Mouse (Mus musculus) midbrain, embryonic 14.5 days (tissue): Measurements from ENCODE around the gene Rgs4. TPM values are rescaled to one million over a fixed set of nuclear protein-coding genes. Genes with fewer than 3 reads are reported as not detected.
A peak's percentile ranks its signal among the peaks of the same experiment; 100 is the strongest.

ENCODE experiments used
- ATAC-seq: fragments of 200-750 bp; cut with Nextera tagmentation; 2 replicates; pipeline ENCODE4 v1.8.0; 2017; ENCODE audit warnings: moderate number of reproducible peaks, moderate library complexity; ENCODE audit not compliant: low FRiP score, low TSS enrichment
- DNase-seq: peaks from one replicate; pipeline ENCODE4 v3.0.0-alpha.2; 2015
- H3K27ac ChIP-seq: fragments of 300-500 bp; sonication (generic); replicated peaks from 2 replicates; pipeline ENCODE4 v1.5.1; 2014; ENCODE audit warnings: mild to moderate bottlenecking, low read depth, low read length, moderate library complexity
- H3K27me3 ChIP-seq: fragments of 300-500 bp; sonication (generic); 2 replicates; pipeline ENCODE4 v1.6.1; 2014; ENCODE audit warnings: low read length, control low read depth, mixed read lengths; ENCODE audit not compliant: control insufficient read depth, insufficient read depth
- H3K36me3 ChIP-seq: fragments of 300-500 bp; sonication (generic); 2 replicates; pipeline ENCODE4 v1.6.1; 2014; ENCODE audit warnings: low read length, control low read depth; ENCODE audit not compliant: control insufficient read depth, insufficient read depth
- H3K4me1 ChIP-seq: fragments of 300-500 bp; sonication (generic); 2 replicates; pipeline ENCODE4 v1.6.1; 2014; ENCODE audit warnings: mild to moderate bottlenecking, antibody characterized with exemption, low read length, control low read depth; ENCODE audit not compliant: control insufficient read depth, insufficient read depth
- H3K4me2 ChIP-seq: fragments of 300-500 bp; sonication (generic); 2 replicates; pipeline ENCODE4 v1.6.1; 2014; ENCODE audit warnings: mild to moderate bottlenecking, low read length, moderate library complexity
- H3K4me3 ChIP-seq: fragments of 300-500 bp; sonication (generic); replicated peaks from 2 replicates; pipeline ENCODE4 v1.5.1; 2014; ENCODE audit warnings: low read depth, low read length
- H3K9ac ChIP-seq: fragments of 300-500 bp; sonication (generic); replicated peaks from 2 replicates; pipeline ENCODE4 v1.6.1; 2014; ENCODE audit warnings: mild to moderate bottlenecking, low read length, moderate library complexity
- H3K9me3 ChIP-seq: fragments of 300-500 bp; sonication (generic); 2 replicates; pipeline ENCODE4 v1.6.1; 2016; ENCODE audit warnings: low read length, control low read depth, mixed read lengths; ENCODE audit not compliant: control insufficient read depth
- WGBS: fragments of 180-500 bp; shearing (Covaris S2); extraction: QIAGEN DNeasy Blood & Tissue Kit; methylation state at CpG from one replicate; pipeline ENCODE4 v1.1.7; 2014; 5-methylcytosine and 5-hydroxymethylcytosine counted together
- polyA plus RNA-seq: library from polyadenylated mRNA; unstranded; fragments of >200 nt; fragmentation: Nextera tagmentation; extraction: Ambion mirVana; gene quantifications from 2 replicates; pipeline ENCODE4 v1.2.1, GENCODE M21; 2014

The Rgs4 gene
- polyA plus RNA-seq, 1 experiment from 2014 or later, result 48.7 TPM

GRCm38 (mm10) chr1:169699184-169699583 is 48.3 kb downstream of the Rgs4 start:
- Histone ChIP-seq H3K4me1 (no peaks in the 10 kb centered on the region), H3K27me3 (no peaks in the 10 kb centered on the region), H3K4me2 (no peak overlapping the region), H3K36me3 (no peaks in the 10 kb centered on the region), H3K4me3 (no peak overlapping the region), H3K9ac (no peak overlapping the region), H3K9me3 (no peaks in the 10 kb centered on the region), H3K27ac (no peak overlapping the region)
- no peak for ATAC-seq
- no peak for DNase-seq
- WGBS, result 85% methylated on average over 2 of the region's 2 CpGs

- Histone ChIP-seq H3K4me1 (peaks cover 7% of the 10 kb centered on the region; the same call in 1 of the 2 replicates), H3K9me3 (no peaks in the 10 kb centered on the region), H3K36me3 (no peaks in the 10 kb centered on the region), H3K4me2 (no peak overlapping the region), H3K4me3 (no peak overlapping the region), H3K27ac (no peak overlapping the region), H3K9ac (no peak overlapping the region), H3K27me3 (no peaks in the 10 kb centered on the region)
- no peak for DNase-seq
- 79% methylated on average over 4 of the region's 4 CpGs for WGBS
- no peak for ATAC-seq
Observed at GRCm38 (mm10) chr1:169697236-169697635, 50.2 kb downstream of the Rgs4 start.

- Histone ChIP-seq H3K36me3 (no peaks in the 10 kb centered on the region), H3K4me3 (no peak overlapping the region), H3K4me2 (no peak overlapping the region), H3K9ac (no peak overlapping the region), H3K27ac (no peak overlapping the region), H3K27me3 (no peaks in the 10 kb centered on the region), H3K4me1 (peaks cover 7% of the 10 kb centered on the region; the same call in 1 of the 2 replicates), H3K9me3 (no peaks in the 10 kb centered on the region)
- WGBS, result 97% methylated on average over 3 of the region's 3 CpGs
- no peak for ATAC-seq
- DNase-seq, result no peak
Observed at GRCm38 (mm10) chr1:169695356-169695755, 52.1 kb downstream of the Rgs4 start.

- 66% methylated on average over 3 of the region's 3 CpGs for WGBS
Observed at GRCm38 (mm10) chr1:169693537-169693936, 53.9 kb downstream of the Rgs4 start.

GRCm38 (mm10) chr1:169693040-169693439 is 54.4 kb downstream of the Rgs4 start:
- Histone ChIP-seq H3K9ac (no peak overlapping the region), H3K27ac (no peak overlapping the region), H3K36me3 (no peaks in the 10 kb centered on the region), H3K4me3 (no peak overlapping the region), H3K4me1 (peaks cover 7% of the 10 kb centered on the region; the same call in 1 of the 2 replicates), H3K9me3 (no peaks in the 10 kb centered on the region), H3K27me3 (no peaks in the 10 kb centered on the region), H3K4me2 (no peak overlapping the region)
- DNase-seq (peak; percentile 19), ATAC-seq (no peak)
- 51% methylated on average over 2 of the region's 2 CpGs for WGBS

More at GRCm38 (mm10) chr1:169693537-169693936, 53.9 kb downstream of the Rgs4 start:
- ATAC-seq (no peak), DNase-seq (no peak)
- H3K27me3 ChIP-seq, result no peaks in the 10 kb centered on the region
- H3K4me3 ChIP-seq, result no peak overlapping the region
- peaks cover 7% of the 10 kb centered on the region; the same call in 1 of the 2 replicates for H3K4me1 ChIP-seq
- H3K9ac ChIP-seq, result no peak overlapping the region
- no peaks in the 10 kb centered on the region for H3K9me3 ChIP-seq
- no peaks in the 10 kb centered on the region for H3K36me3 ChIP-seq
- no peak overlapping the region for H3K27ac ChIP-seq
- H3K4me2 ChIP-seq, result no peak overlapping the region

Other genes with a start within 250 kb of the Rgs4 start
- gene Nuf2, start 216.2 kb downstream of the Rgs4 start, polyA plus RNA-seq, result 8.1 and 15.9 TPM in 2 replicates
- gene Rgs5, start 92.1 kb downstream of the Rgs4 start, polyA plus RNA-seq, result 17.8 and 22.0 TPM in 2 replicates
- gene Ccdc190, start 181.0 kb upstream of the Rgs4 start, polyA plus RNA-seq, result 3.4 and 4.7 TPM in 2 replicates
- gene Hsd17b7, start 221.6 kb upstream of the Rgs4 start, polyA plus RNA-seq, result 21.6 and 22.4 TPM in 2 replicates